Mouse (Mus musculus): ENCODE measurements around the gene Dzip1.

GRCm38 (mm10) chr14:118936952-118937351, 11.7 kb upstream of the Dzip1 start:
- TF ChIP-seq CTCF (IDR thresholded peaks at IDR 0.05; ENCODE audit: extremely low read depth, insufficient read depth, insufficient read length, insufficient replicate concordance) (no peak), POLR2A (IDR thresholded peaks at IDR 0.05; ENCODE audit: low read depth, low read length) (no peak)
